Mouse (Mus musculus) bone marrow, adult 2 months (tissue): ENCODE data around the gene Eno3. TPM values are rescaled to one million over a fixed set of nuclear protein-coding genes. Genes with fewer than 3 reads are reported as not detected.
A peak's percentile ranks its signal among the peaks of the same experiment; 100 is the strongest.

ENCODE experiments used
- H3K27ac ChIP-seq: fragments of 200-500 bp; 2 replicates; pipeline ENCODE4 v1.5.1; 2012; ENCODE audit warnings: low read depth, mild to moderate bottlenecking, control low read depth, inconsistent platforms, low read length; ENCODE audit not compliant: control insufficient read depth, poor library complexity, insufficient read depth
- H3K4me1 ChIP-seq: fragments of 200-500 bp; 2 replicates; pipeline ENCODE4 v1.6.1; 2011; ENCODE audit warnings: low read length; ENCODE audit not compliant: control insufficient read depth, insufficient read depth
- H3K4me3 ChIP-seq: fragments of 200-500 bp; replicated peaks from 2 replicates; pipeline ENCODE3; 2011; ENCODE audit warnings: mild to moderate bottlenecking, low read depth, low read length, control low read depth; ENCODE audit not compliant: control insufficient read depth
- CTCF ChIP-seq: fragments of 200-500 bp; IDR thresholded peaks from 2 replicates; pipeline ENCODE4 v1.5.1; 2011; ENCODE audit warnings: low read length, control low read depth; ENCODE audit not compliant: control insufficient read depth, insufficient read depth
- POLR2A ChIP-seq: fragments of 200-500 bp; IDR thresholded peaks from 2 replicates; pipeline ENCODE4 v1.6.1; 2011; ENCODE audit warnings: low read depth, mild to moderate bottlenecking, control low read depth, low read length, borderline replicate concordance; ENCODE audit not compliant: control insufficient read depth
- WGBS: fragments of 180-500 bp; shearing (Covaris S2); methylation state at CpG from one replicate; pipeline ENCODE4 v1.1.7; 2018; 5-methylcytosine and 5-hydroxymethylcytosine counted together
- polyA plus RNA-seq: library from polyadenylated mRNA; stranded (reverse); fragments of >200 nt; gene quantifications from 2 replicates; pipeline ENCODE4 v1.2.4, GENCODE M21; 2011; ENCODE audit warnings: low replicate concordance; ENCODE audit not compliant: missing spikeins, insufficient read depth, insufficient read length

Eno3 gene
- polyA plus RNA-seq, 1 experiment = 29.8 TPM

DNA sequence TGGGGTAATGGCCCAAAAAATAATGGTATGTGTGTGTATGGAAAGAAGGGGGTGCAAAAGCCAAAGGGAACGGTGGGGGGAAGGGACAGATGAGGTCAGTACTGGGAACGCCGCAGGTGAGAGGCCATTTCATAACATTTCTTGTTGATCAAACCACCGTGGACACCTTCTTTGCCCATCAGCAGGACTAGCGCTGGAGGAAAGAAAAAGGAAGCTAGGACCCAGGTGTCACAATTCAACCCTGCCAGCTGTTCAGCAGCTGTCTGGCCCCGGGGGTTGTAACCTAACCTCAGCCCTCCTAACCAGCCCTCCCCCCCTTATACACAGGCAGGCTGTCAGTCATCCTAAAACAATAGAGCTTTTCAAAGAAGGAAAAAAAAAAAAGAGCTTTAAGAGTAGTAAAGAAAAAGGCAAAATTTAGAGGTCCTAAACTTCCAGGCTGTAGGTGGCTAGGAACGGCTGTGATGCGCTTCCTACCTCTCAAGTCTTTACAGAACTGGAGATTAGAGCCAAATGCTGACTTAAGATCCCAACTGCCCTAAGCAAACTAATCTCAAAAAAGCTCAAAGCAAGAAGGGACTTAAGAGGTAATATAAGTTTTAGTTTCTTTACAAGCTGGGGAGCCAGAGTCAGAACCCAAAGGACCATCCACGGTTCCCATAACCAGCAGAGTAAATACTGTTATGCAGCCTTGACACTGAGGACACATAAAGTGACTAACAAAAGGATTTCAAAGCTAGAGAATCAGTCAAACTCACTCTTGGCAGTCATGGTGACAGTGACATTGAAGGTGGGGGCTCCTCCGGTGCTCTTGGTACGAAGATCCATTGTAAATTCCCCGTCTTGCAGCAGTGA is 4.7 kb upstream of the Eno3 start:
- TF ChIP-seq CTCF = no peak
- no peak for TF ChIP-seq POLR2A
- H3K27ac ChIP-seq = peak overlapping the region; percentile 100
- 16% methylated on average over 12 of the region's 12 CpGs for WGBS
- H3K4me1 ChIP-seq = peaks cover 10% of the 10 kb centered on the region
- H3K4me3 ChIP-seq = peak overlapping the region; percentile 98

- H3K4me1 ChIP-seq = peaks cover 10% of the 10 kb centered on the region
- H3K27ac ChIP-seq = peak overlapping the region; percentile 100
- peak overlapping the region; percentile 98 for H3K4me3 ChIP-seq
- no peak for TF ChIP-seq POLR2A
- no peak for TF ChIP-seq CTCF
- 8% methylated on average over 6 of the region's 6 CpGs for WGBS
These were observed 4.1 kb upstream of the Eno3 start for GRCm38 (mm10) chr11:70652884-70653344.

- TF ChIP-seq POLR2A (peak; percentile 37; the same call in 1 of the 2 replicates), CTCF (no peak)
- Histone ChIP-seq H3K27ac (peak overlapping the region; percentile 100), H3K4me3 (peak overlapping the region; percentile 98), H3K4me1 (peaks cover 10% of the 10 kb centered on the region)
- under 1% methylated on average over 63 of the region's 63 CpGs for WGBS
These were observed 3.4 kb upstream of the Eno3 start for GRCm38 (mm10) chr11:70653345-70654197.

GRCm38 (mm10) chr11:70654198-70654922 is 2.6 kb upstream of the Eno3 start, which contains the start of gene Pfn1:
Pfn1 (minus strand) TSS chr11:70654644.
- H3K4me1 ChIP-seq = peaks cover 7% of the 10 kb centered on the region

GRCm38 (mm10) chr11:70654923-70655570 is 2.0 kb upstream of the Eno3 start:
- H3K4me3 ChIP-seq = peak overlapping the region; percentile 84
- peaks cover 6% of the 10 kb centered on the region for H3K4me1 ChIP-seq
- TF ChIP-seq POLR2A (peak; percentile 67; the same call in 1 of the 2 replicates), CTCF (no peak)
- under 1% methylated on average over 48 of the region's 48 CpGs for WGBS
- H3K27ac ChIP-seq = peak overlapping the region; percentile 82

More at GRCm38 (mm10) chr11:70654198-70654922, 2.6 kb upstream of the Eno3 start, which contains the start of gene Pfn1:
- under 1% methylated on average over 60 of the region's 61 CpGs for WGBS
- H3K4me3 ChIP-seq = peak within 1 kb of the TSS; percentile 98
- peak within 1 kb of the TSS; percentile 100 for H3K27ac ChIP-seq
- TF ChIP-seq POLR2A = peak; percentile 96; the same call in 1 of the 2 replicates
- TF ChIP-seq CTCF = no peak

- WGBS = 3% methylated on average over 61 of the region's 61 CpGs
- H3K4me1 ChIP-seq = peaks cover 4% of the 10 kb centered on the region
- no peak for TF ChIP-seq CTCF
- TF ChIP-seq POLR2A = peak; percentile 18; the same call in 1 of the 2 replicates
- peak overlapping the region; percentile 84 for H3K4me3 ChIP-seq
- peak overlapping the region; percentile 82 for H3K27ac ChIP-seq
These were observed 1.2 kb upstream of the Eno3 start for GRCm38 (mm10) chr11:70655571-70656455.
